Mouse (Mus musculus): ENCODE results near the gene Dph6.
A peak's percentile ranks its signal among the peaks of the same experiment; 100 is the strongest.

Gene Dph6

GRCm38 (mm10) chr2:114540416-114540815, 114.3 kb downstream of the Dph6 start:
- no peak for DNase-seq (ENCODE audit: low read depth, low spot score)

- DNase-seq (ENCODE audit: low read depth, low spot score), result no peak
Observed at GRCm38 (mm10) chr2:114536032-114536431, 118.7 kb downstream of the Dph6 start.

DNA sequence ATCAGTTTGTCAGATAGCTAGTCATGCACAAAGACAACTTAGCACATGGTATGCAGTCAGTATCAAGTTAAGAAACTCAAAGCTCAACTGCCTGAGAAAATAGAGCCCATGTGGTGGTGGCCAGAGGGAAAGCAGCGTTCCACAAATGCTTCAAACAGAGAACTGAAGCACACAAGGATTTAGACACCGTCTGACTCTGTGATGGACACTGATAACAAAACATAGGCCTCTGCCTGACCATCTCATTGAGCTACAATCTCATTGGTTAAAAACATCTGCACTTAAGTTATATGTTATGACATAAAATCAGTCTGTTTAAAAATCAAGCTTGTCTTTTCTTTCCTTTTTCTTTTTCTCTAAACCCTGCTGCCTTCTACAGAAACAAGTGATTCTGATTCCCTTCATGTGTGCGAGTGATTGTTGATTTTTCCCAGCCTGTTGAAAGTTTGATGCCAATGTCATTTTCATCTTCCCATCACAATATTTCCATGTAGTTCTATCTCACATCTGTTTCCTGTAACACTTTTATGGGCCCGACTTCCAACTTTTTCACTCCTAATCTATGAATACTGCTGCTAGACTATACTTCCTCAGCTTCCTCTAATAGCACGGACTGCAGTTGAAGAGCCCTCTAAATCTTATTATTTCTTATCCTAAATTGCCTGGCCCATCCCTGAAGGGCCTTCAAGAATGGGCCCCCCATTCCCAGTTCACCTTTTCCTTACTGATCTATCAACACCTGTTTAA, 123.6 kb downstream of the Dph6 start:
- DNase-seq (ENCODE audit: low read depth, low spot score), result no peak

DNA sequence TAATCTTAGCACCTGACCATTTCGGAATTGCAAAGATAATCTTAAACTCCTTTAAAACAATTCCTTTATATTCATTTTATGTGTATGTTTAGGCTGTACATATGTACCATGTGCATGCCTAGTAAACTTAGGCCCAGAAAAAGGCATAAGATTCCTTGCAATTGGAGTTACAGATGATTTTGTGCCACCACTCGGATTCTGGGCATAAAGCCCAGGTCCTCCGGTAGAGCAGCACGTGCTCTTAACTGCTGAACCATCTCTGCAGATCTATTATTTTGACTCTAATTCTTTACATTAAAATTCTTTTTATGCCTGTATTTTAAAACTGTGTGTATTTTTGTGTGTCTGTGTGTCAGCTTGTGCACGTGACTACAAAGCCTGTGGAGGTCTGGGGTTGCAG, 134.3 kb downstream of the Dph6 start:
- DNase-seq (ENCODE audit: low read depth, low spot score), result no peak

GRCm38 (mm10) chr2:114519907-114520306, 134.9 kb downstream of the Dph6 start:
- no peak for DNase-seq (ENCODE audit: low read depth, low spot score)

DNA sequence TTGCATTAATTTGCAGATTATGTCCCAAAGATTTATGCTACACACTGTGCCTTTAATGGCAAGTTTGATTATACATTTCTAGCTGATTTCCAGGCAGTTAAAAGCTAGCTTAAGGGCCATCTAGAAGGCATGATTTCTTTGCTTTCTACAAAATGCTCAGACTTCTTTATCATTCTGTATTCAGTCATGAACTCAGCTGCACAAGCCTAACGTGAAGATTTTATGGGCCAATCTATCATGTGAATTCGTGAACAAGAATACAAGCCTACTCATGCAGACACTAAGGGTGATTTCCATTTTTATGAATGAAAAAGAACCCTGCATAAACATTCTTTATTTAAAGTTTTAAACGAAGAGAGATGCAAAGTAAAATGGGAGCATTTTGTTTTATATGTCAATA, 162.4 kb downstream of the Dph6 start:
- DNase-seq (ENCODE audit: low read depth, low spot score), result peak; percentile 35

DNA sequence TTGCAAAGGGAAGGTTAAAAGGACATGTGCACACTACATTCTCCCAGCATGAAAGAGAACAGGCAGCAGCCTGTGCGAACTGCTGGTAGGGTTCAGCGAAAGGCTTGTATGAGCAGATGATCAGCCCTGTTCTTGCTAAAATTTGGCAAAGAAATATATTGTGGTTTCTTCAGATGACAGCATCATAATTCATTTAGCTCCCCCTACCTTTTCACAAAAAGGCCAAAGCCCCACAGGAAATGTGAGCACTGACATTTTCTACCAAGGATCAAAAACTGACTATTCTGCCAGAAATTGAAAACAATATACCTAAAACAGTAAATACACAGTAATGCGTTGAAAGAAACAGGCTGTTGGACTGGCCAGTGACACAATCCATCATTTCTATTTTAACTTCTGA, 162.9 kb downstream of the Dph6 start:
- peak; percentile 59 for DNase-seq (ENCODE audit: low read depth, low spot score)

DNA sequence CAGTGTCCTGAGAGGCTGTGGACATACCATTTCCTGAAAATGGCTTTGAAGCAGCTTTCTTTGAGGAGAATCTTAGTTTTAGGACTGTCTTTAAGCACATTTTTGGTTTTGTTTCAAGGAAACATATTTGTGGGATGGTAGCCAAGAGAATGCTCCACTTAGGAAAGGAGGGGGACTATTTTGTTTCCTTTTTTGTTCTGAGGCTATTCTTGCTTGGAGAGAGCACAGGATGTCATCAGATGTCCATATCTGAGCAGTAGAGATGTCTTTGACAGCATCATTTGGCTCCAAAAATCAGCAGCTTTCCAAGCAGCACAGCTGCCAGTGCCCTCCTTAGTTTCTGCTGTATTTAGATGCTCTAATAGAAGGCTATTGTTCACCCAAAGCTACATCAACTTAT, 167.8 kb downstream of the Dph6 start:
- no peak for DNase-seq (ENCODE audit: low read depth, low spot score)
